Mouse (Mus musculus): ENCODE measurements around the gene Zbtb1.
"Not testable (repeated sequence)": the region's sequence is repeated elsewhere in the genome, so short reads cannot be mapped to it uniquely, and the experiment has no call there.

The Zbtb1 gene

DNA sequence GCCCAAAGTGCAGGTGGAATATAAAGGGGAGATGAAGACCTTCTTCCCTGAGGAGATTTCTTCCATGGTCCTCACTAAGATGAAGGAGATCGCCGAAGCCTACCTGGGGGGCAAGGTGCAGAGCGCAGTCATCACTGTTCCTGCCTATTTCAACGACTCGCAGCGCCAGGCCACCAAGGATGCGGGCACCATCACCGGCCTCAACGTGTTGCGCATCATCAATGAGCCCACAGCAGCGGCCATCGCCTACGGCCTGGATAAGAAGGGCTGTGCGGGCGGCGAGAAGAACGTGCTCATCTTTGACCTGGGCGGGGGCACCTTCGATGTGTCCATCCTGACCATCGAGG lies 34.7 kb downstream of the Zbtb1 start:
- peak; percentile 9 for DNase-seq (ENCODE audit: low spot score)

DNA sequence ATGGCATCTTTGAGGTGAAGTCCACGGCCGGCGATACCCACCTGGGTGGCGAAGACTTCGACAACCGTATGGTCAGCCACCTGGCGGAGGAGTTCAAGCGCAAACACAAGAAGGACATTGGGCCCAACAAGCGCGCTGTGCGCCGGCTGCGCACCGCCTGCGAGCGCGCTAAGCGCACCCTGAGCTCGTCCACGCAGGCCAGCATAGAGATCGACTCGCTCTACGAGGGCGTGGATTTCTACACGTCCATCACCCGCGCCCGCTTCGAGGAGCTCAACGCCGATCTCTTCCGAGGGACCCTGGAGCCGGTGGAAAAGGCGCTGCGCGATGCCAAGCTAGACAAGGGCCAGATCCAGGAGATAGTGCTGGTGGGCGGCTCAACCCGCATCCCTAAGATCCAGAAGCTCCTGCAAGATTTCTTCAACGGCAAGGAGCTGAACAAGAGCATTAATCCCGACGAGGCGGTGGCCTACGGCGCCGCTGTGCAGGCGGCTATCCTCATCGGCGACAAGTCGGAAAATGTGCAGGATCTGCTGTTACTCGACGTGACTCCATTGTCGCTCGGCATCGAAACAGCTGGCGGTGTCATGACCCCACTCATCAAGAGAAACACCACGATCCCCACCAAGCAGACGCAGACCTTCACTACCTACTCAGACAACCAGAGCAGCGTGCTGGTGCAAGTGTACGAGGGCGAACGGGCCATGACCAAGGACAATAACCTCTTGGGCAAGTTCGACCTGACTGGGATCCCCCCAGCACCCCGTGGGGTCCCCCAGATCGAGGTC lies 35.3 kb downstream of the Zbtb1 start:
- no peak for DNase-seq (ENCODE audit: low spot score)

DNA sequence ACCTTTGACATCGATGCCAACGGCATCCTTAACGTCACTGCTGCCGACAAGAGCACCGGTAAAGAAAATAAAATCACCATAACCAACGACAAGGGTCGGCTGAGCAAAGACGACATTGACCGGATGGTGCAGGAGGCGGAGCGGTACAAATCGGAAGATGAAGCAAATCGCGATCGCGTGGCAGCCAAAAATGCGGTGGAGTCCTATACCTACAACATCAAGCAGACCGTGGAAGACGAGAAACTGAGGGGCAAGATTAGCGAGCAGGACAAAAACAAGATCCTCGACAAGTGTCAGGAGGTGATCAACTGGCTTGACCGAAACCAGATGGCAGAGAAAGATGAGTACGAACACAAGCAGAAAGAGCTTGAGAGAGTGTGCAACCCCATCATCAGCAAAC lies 35.9 kb downstream of the Zbtb1 start:
- DNase-seq (ENCODE audit: low spot score): no peak

DNA sequence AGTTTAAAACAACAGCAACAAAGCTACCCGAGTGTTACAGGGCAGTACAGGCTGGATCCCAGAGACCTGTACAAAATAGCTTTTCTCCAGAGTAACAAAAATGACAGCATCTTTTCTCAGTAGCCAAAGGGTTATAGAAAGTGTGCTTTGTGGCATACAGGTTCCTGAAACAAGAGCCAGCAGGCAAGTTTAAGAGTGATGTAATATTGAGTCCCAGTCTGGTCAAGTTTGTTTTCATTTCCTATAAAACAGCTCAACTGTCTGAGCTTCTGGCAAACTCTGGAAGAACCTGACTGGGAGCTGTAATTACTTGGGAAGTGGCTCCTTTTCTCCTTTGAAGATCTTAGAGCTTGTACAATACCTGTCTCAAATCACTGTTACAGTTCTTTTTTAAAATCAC lies 37.1 kb downstream of the Zbtb1 start:
- DNase-seq (ENCODE audit: low spot score): no peak

DNA sequence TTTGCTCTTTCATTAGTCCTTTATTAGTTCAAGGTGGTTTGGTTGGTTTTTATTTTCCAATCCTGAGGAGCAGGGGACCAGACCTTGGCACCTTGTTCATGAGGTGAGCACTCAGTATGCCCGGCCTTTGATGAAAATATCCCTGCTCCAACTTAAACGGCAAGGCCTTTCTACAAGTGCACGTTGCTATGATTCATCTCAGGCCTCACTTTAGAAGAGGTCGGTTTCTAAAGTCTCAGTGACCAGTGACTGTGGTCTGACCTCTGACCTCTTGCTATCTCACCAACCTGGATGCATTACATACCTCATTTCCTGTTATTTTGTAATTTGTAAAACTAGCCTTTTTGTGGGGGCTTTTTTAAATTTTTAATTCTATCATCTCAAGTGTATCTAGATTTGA lies 39.1 kb downstream of the Zbtb1 start:
- DNase-seq (ENCODE audit: low spot score): no peak

DNA sequence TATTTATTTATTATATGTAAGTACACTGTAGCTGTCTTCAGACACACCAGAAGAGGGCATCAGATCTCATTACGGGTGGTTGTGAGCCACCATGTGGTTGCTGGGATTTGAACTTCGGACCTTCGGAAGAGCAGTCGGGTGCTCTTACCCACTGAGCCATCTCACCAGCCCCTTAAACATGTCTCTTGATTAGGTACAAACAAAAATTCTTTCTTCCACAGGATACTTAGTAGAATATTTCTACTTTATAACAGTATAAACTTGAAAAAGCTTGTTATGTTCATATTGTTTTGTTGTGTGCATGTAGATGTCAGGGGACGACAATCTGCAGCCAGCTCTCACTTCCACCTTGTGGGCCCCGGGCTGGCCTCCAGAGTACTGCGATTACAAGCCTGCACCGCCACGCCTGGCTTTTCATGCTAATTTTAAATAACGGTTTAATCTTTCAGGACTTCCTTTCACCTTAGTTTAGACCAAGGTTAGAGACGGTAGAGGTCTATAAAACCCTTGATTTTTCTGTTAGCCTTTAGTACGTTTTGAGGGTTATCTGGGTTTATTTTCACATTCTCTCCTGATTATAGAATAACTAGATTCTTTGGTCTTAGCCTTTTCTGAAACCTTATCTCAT lies 45.4 kb downstream of the Zbtb1 start:
- no peak for DNase-seq (ENCODE audit: low spot score)

DNA sequence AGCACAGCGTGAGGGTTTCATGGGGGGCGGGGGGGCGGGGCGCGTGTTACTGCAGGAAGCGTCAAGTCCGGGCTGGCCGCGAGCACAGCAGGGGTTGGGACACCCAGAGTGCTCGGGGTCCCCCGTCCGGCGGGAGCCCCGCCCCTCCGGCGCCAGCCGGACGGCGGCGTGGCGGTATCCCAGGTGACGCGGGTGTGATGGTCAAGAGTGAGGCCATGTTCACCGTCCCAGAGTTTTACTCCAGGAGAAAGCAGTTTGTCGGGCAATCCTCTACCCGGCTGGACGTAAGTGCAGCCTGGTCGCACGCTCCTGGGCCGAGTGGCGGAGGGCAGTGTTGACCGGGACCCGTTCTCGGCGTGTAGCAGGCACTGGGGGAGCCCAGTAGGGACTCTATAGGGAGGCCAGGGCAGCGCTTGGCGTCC lies 47.4 kb downstream of the Zbtb1 start, which contains the start of gene Ppp1r36:
Gene Ppp1r36, plus strand, starts transcription at position 106 of the 422 bp plus-strand sequence.
- DNase-seq (ENCODE audit: low spot score): no peak

DNA sequence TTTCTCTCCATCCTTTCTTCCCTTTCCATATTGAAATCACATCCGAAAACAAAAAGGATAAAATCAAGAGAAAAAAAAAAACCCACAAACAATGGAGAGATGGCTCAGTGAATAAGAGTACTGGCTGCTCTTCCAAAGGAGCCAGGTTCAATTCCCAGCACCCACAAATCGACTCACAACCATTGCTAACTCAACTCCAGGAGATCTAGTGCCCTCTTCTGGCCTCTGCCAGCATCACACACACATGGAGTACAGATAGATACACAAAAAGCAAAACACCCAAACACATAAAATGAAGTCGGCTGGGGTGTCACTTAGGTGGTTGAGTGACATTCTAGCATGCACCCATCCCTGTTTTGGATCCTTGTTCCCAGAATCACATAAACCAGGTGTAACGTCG lies 48.3 kb downstream of the Zbtb1 start:
- no peak for DNase-seq (ENCODE audit: low spot score)

DNA sequence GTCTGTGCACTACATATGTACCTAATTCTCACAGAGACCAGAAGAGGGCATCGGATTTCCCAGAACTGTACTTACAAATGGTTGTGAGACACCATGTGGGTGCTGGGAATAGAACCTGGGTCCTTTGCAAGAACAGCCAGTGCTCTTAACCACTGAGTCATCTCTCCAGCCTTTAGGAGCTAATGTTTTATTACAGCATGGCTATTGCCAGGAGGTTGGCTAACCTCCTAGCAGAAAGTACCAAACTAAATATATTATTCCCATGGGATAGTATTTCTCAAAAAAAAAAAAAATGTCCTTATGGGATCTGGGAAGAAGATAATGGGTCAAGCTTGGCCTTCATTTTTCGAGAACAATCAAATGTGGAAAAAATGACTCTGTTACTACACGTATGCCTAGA lies 55.2 kb downstream of the Zbtb1 start:
- no peak for DNase-seq (ENCODE audit: low spot score)

DNA sequence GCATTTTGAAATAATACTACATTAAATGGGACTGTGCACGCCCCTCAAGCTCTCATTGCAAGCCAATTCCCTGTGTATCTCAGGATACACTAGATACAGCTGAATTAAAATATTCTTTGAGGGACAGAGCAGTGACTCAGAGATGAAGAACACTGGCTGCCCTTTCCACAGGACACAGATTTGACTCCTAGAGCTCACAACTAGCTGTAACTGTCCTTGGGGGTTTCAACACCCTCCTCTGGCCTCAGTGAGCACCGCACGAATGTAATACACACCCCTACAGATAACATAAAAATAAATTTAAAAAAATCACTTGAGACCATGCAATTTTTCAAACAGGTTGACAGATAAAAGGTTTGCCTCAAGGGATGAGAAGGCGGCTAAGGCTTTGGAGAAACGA lies 57.5 kb downstream of the Zbtb1 start:
- DNase-seq (ENCODE audit: low spot score): no peak

DNA sequence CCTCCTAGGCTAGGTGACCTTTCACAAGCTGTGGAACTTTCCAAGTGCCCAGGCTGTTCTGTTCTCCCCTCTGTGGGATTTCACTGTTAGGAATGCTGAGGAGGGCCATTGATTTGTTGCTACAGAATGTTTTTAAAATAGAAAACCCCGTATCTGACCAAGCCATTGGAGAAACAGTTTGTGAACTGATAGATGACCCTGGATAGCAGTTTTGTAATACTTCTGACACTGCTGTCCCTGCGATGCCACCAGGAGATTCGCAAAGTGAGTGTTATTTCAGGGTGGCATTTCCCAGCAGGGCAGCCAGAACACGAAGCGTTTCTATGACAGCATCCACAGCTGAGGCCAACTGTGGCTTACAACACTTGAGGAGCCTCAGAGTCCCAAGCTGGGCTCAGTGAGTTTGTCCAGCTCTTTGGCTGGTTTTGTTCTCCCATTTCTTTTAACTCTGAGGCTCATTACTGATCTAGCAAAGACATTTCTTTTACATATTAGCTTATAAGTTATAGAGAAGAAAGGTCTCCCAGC lies 60.9 kb downstream of the Zbtb1 start:
- DNase-seq (ENCODE audit: low spot score): no peak

DNA sequence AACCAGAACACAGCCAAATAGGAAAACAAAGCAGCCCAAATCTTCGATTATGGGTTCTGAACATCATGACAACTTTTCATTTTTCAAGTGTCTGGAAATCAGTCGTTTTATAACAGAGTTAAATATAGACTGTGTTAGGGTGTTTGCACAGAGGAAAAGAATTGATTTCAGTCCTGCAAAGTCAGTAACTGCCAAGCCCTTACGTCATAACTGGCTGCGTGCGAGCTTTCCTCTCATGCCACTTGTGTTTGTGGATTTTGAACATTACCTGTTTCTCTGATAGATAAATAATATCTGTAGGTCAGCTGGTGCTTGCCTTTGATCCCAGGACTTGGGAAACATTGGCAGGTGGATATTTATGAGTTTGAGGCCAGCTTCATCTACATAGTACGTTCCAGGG lies 61.4 kb downstream of the Zbtb1 start:
- DNase-seq (ENCODE audit: low spot score): no peak

DNA sequence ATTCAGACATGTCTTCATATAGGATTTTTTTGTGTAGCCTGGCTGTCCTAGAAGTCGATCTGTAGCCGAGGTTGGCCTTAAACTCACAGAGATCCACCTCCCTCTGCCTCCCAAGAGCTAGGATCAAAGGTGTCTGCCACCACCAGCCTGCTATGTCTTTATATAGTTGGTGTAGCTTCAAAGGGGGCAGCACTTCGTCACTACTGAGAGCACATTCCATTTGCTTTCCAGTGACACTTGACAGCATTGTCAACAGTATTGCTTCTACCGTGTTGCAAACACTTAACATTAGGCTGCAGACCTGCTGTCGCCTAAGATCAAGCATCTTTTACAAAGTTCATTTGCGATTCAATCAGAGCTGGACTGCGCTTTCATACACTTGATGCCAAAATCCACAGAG lies 64.0 kb downstream of the Zbtb1 start:
- DNase-seq (ENCODE audit: low spot score): no peak

DNA sequence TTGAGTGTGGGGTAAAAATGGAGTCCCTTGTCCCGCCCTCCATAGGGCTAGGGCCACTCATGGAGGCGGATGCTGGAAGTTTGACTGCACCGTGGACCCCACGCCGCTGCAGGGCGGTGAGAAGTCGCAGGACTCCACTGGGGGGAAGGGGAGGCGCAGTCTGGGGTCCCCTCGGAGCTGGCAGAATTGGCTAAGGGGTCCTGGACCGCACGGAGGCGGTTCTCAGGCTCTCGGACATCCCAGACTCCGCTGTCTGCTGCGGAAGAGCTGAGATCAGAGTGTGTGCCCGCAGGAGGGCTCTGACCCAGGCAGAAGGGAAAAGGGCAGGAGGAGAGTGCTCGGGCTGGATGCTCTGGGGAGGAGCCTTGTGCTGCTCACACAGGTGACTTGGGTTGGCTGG lies 65.0 kb downstream of the Zbtb1 start:
- DNase-seq (ENCODE audit: low spot score): no peak

DNA sequence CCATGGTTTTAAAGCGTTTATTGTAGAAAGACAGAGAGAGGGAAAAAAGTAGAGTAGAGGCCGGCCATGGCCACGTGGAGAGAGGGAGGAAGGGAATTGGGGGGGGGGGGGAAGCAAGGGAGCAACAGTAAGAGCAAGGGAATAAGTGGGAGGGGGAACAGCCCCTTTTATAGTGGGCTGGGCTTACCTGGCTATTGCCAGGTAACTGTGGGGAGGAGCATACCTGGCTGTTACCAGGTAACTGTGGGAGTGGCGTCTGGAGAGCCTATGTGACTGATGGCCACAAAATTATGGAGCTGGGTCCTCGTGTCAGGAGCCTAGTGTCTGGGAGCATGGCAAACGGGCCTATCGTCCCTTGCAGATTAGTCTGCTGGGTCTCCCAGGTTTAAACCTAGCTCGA lies 65.5 kb downstream of the Zbtb1 start:
- no peak for DNase-seq (ENCODE audit: low spot score)

DNA sequence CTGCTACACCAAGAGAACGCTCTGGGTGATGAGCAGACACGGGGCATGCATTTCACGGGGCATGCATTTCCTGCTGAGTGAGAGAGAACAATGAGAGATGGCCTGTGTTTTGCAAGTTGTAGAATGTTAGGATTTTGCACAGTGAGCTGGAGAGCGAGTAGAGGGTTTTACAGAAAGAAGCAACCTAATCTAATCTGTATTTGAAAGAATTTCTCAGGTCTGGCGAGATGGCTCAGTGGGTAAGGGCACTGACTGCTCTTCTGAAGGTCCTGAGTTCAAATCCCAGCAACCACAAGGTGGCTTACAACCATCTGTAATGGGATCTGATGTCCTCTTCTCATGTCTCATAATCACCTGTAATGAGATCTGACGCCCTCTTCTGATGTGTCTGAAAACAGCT lies 73.4 kb downstream of the Zbtb1 start:
- DNase-seq (ENCODE audit: low spot score): not testable (repeated sequence)

DNA sequence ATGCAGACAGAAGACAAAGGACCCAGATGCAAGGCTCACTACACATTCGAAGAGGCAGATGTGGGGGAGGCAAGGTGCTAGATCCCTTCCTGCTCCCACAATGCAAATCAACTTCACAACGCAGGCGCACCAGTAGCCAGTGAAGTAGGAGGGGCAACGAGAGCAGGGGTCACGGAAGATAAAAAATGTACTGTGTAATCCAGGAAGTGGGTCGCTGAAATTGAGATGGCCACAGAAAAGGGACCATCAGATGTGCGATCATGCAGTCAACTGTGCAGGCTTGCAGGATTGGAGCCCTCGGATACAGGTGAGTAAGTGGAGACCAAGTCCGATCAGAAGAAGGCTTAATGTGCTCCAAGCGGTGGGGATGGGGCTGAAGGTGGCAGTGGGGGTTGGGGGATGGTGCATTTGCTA lies 74.3 kb downstream of the Zbtb1 start:
- no peak for DNase-seq (ENCODE audit: low spot score)

DNA sequence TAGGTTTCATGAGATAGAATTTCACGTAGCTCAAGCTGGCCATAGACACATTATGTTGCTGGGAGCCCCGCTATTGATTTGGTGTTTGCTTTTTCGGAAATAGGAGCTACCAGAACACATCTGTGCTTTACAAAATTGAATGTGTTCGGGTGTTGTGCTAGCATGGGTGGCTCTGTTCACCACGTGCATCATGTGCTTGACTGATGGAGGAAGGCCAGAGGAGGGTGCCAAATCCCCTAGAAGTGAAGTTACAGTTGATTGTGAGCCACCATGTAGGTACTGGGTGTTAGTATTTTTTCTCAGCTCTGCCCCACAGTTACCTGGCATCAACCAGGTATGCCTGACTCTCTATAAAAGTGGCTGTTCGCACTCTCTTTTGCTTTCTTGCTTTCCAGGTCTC lies 74.8 kb downstream of the Zbtb1 start:
- DNase-seq (ENCODE audit: low spot score): no peak

DNA sequence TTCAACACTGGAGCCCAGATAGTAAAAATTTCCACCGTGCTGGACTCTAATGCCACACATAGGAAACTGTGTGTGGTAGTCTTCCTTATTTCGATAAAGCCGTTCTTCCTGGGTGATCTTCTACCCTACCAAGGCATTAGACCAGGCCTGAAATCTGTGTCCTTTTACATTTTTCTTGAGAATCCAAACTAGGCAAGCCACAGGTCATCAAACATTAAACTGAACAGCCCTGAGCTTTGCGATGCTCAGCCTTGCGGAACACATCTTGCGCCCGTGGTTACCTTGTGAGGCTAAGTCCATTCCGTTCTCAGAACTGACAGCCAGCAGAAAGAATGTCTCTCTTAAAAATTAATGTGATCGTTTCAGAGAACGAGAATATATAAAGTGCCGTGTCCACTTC lies 76.1 kb downstream of the Zbtb1 start:
- DNase-seq (ENCODE audit: low spot score): no peak

Data from left cerebral cortex, adult 11 months (tissue).